Mouse (Mus musculus): Measurements from ENCODE around the gene Ccdc153. TPM values are rescaled to one million over a fixed set of nuclear protein-coding genes. Genes with fewer than 3 reads are reported as not detected.

Ccdc153 gene
- polyA plus RNA-seq, 1 experiment: 0.15 TPM

DNA sequence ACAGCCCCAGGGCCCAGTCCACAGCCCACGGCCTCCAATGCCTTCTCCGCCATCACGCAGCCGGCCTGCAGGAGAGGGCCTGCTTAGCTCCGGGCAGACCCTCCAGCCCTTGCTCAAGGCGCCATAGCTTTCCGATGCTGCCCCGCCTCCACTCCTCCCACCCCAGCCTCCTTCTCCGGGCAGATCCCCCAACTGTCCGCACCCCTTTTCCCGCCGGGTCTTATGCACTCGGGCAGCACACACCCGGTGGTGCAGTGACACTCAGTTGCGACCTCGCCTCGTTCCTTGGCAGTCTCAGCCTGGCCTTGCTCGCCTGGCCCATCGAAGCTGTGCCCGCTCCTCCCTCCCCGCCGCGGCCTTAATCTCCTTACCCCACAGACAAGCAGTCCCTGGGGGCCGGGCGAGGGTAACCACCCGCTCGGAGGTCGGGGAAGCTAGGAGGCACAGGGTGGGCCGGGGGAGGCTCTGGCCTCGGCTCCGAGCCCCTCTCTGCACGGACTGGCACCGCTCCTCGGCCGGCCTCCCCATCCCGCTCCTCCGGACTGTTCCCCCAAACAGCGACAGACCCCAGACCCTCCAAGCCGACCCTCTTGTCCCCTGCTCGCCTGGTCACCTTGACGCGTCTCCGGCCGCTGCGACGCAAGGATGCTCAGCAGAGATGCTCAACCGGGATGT, 47.1 kb downstream of the Ccdc153 start:
- peak; percentile 71 for DNase-seq (ENCODE audit: low read depth)

DNA sequence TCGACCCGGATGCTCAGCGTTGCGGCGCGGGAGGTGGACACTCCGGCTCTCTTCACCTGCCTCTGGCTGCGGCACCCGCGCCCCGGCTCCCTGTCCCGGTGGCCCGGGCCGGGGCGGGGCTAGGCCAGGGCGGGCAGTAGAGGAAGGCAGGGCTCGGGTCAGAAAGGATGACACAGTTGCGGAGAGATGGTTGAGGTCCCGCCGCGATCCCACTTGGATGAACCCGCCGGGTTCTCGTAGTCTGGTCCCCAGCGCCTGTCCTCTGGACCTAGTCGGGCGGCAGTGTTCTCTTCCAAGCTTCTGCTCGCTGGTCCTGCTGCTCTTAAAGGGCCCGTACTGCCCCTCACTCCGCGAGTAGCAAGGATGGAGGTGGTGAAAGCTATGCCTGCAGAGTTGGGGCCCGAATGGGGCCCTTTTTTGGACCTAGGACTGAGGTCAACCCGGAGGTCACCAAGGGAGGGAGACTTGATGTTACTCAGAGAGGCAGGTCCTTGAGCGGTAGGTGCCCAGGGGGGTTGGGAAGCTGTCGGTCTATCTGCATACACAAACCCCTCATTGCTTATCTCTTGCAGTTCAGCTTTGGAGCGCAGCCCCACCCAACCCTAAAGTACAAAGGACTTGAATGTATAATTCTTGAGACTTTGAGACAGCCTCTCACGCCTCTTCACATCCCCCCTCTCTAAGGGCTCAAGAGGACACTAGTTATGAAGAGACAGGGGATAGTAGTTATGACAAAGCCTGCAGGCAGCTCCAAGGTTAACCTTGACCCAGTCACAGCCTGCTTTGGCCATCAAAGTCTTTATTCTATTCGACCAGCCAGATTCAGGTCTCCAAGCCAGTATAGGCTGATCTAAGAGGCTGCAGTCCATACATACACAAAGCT, 47.8 kb downstream of the Ccdc153 start, which contains the start of gene Abcg4:
Abcg4 (minus strand) TSS at position 540 of the 883 bp plus-strand sequence.
- peak; percentile 68 for DNase-seq (ENCODE audit: low read depth)
- TF ChIP-seq POLR2A (IDR thresholded peaks at IDR 0.05; ENCODE audit: borderline replicate concordance, extremely low read depth, insufficient read depth, insufficient read length, poor library complexity, severe bottlenecking): 0 out of 2 replicates have a peak, but pooled peaks have one; percentile 14
- no peak for TF ChIP-seq CTCF (IDR thresholded peaks at IDR 0.05; ENCODE audit: borderline replicate concordance, extremely low read depth, insufficient read depth, insufficient read length)

More for the DNA sequence above, 47.1 kb downstream of the Ccdc153 start:
- no peak for TF ChIP-seq CTCF (IDR thresholded peaks at IDR 0.05; ENCODE audit: borderline replicate concordance, extremely low read depth, insufficient read depth, insufficient read length)
- 0 out of 2 replicates have a peak, but pooled peaks have one; percentile 2 for TF ChIP-seq POLR2A (IDR thresholded peaks at IDR 0.05; ENCODE audit: borderline replicate concordance, extremely low read depth, insufficient read depth, insufficient read length, poor library complexity, severe bottlenecking)

DNA sequence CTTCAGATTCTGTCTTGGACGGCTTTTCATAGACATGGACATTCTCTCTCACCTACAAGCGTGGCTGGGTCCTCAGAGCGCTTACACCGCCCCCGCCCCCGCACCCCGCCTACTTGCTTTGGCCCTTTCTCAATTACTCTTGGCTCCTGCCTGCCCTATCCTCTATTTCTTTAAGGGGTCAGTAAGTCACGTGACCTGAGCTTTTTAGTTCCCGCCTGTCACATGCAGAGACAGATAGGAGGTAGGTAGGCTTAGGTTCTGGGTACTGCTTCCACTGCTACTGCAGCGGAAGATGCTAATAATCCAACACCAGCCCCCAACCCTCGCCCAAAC, 48.4 kb downstream of the Ccdc153 start:
- peak; percentile 40 for DNase-seq (ENCODE audit: low read depth)
- TF ChIP-seq POLR2A (IDR thresholded peaks at IDR 0.05; ENCODE audit: borderline replicate concordance, extremely low read depth, insufficient read depth, insufficient read length, poor library complexity, severe bottlenecking): no peak
- no peak for TF ChIP-seq CTCF (IDR thresholded peaks at IDR 0.05; ENCODE audit: borderline replicate concordance, extremely low read depth, insufficient read depth, insufficient read length)

DNA sequence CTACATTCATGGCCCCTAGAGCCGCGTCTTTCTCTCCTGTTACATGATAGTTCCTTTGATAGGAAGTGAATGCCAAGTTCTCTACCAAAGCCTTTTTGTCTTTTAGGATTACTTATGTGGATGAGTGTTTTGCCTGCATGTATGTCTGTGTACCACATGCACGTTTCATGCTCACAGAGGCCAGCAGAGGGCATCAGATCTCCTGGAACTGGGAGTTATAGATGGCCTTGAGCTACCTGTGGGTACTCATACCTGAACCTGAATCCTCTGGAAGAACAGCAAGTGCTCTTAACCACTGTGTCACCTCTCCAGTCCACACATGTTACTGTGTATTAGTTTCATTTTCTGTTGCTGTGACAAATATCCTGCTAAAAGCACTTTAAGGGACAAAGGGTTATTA, 52.0 kb downstream of the Ccdc153 start:
- TF ChIP-seq POLR2A (IDR thresholded peaks at IDR 0.05; ENCODE audit: borderline replicate concordance, extremely low read depth, insufficient read depth, insufficient read length, poor library complexity, severe bottlenecking) (no peak), CTCF (IDR thresholded peaks at IDR 0.05; ENCODE audit: borderline replicate concordance, extremely low read depth, insufficient read depth, insufficient read length) (peak; percentile 57; the same call in 1 of the 2 replicates)
- peak; percentile 67 for DNase-seq (ENCODE audit: low read depth)

Other genes starting within 250 kb of the Ccdc153 start
- gene Thy1, start 197.3 kb upstream of the Ccdc153 start, polyA plus RNA-seq (2012; rRNA removed): 11.6 and 13.1 TPM in 2 replicates
- gene Usp2, start 173.7 kb upstream of the Ccdc153 start, polyA plus RNA-seq (2012; rRNA removed): 2.0 and 4.0 TPM in 2 replicates
- 1.8 and 3.8 TPM in 2 replicates for gene Mfrp, start 138.9 kb upstream of the Ccdc153 start, polyA plus RNA-seq (2012; rRNA removed)
- 5.2 and 6.8 TPM in 2 replicates for gene C1qtnf5, start 133.4 kb upstream of the Ccdc153 start, polyA plus RNA-seq (2012; rRNA removed)
- 0.06 and 0.29 TPM in 2 replicates for gene Gm49380, start 127.2 kb upstream of the Ccdc153 start, polyA plus RNA-seq (2012; rRNA removed)
- gene Rnf26, start 127.2 kb upstream of the Ccdc153 start, polyA plus RNA-seq (2012; rRNA removed): 31.4 and 34.7 TPM in 2 replicates
- gene Mcam, start 106.2 kb upstream of the Ccdc153 start, polyA plus RNA-seq (2012; rRNA removed): 28.5 and 28.9 TPM in 2 replicates
- gene Cbl, start 6.6 kb upstream of the Ccdc153 start, polyA plus RNA-seq (2012; rRNA removed): 24.5 and 30.7 TPM in 2 replicates
- gene Pdzd3, start 10.8 kb downstream of the Ccdc153 start, polyA plus RNA-seq (2012; rRNA removed): 0.57 and 0.78 TPM in 2 replicates
- 4.0 and 4.5 TPM in 2 replicates for gene Nlrx1, start 27.9 kb downstream of the Ccdc153 start, polyA plus RNA-seq (2012; rRNA removed)
- 72.9 and 77.1 TPM in 2 replicates for gene Abcg4, start 47.9 kb downstream of the Ccdc153 start, polyA plus RNA-seq (2012; rRNA removed)
- gene Hinfp, start 65.0 kb downstream of the Ccdc153 start, polyA plus RNA-seq (2012; rRNA removed): 44.2 and 47.6 TPM in 2 replicates
- gene C2cd2l, start 79.6 kb downstream of the Ccdc153 start, polyA plus RNA-seq (2012; rRNA removed): 58.5 and 62.1 TPM in 2 replicates
- gene Dpagt1, start 85.3 kb downstream of the Ccdc153 start, polyA plus RNA-seq (2012; rRNA removed): 47.2 and 54.4 TPM in 2 replicates
- 223 and 342 TPM in 2 replicates for gene H2afx, start 94.0 kb downstream of the Ccdc153 start, polyA plus RNA-seq (2012; rRNA removed)
- gene Hmbs, start 103.6 kb downstream of the Ccdc153 start, polyA plus RNA-seq (2012; rRNA removed): 40.9 and 48.9 TPM in 2 replicates
- 33.7 and 40.9 TPM in 2 replicates for gene Vps11, start 121.0 kb downstream of the Ccdc153 start, polyA plus RNA-seq (2012; rRNA removed)
- 50.3 and 57.4 TPM in 2 replicates for gene Hyou1, start 138.8 kb downstream of the Ccdc153 start, polyA plus RNA-seq (2012; rRNA removed)
- 51.8 and 57.7 TPM in 2 replicates for gene Slc37a4, start 156.2 kb downstream of the Ccdc153 start, polyA plus RNA-seq (2012; rRNA removed)
- gene Rps25, start 166.5 kb downstream of the Ccdc153 start, polyA plus RNA-seq (2012; rRNA removed): 566 and 626 TPM in 2 replicates
- gene Trappc4, start 166.9 kb downstream of the Ccdc153 start, polyA plus RNA-seq (2012; rRNA removed): 169 and 195 TPM in 2 replicates
- 47.1 and 59.9 TPM in 2 replicates for gene Ccdc84, start 177.9 kb downstream of the Ccdc153 start, polyA plus RNA-seq (2012; rRNA removed)
- not detected in 2 replicates for gene Foxr1, start 200.5 kb downstream of the Ccdc153 start, polyA plus RNA-seq (2012; rRNA removed)
- gene Upk2, start 214.3 kb downstream of the Ccdc153 start, polyA plus RNA-seq (2012; rRNA removed): 0.08 TPM in 1 of 2 replicates, not detected in the other
- gene Bcl9l, start 242.1 kb downstream of the Ccdc153 start, polyA plus RNA-seq (2012; rRNA removed): 14.4 and 35.5 TPM in 2 replicates

Data from brain, embryonic 14.5 days (tissue).